Mouse (Mus musculus) myocyte (in vitro differentiated cells): ENCODE results near the gene Ankdd1a.

Source experiments
- MAX ChIP-seq: IDR thresholded peaks from one replicate; pipeline ENCODE4 v1.6.1; 2011; ENCODE audit warnings: low read depth, mild to moderate bottlenecking, control low read depth
- POLR2A ChIP-seq: IDR thresholded peaks from one replicate; pipeline ENCODE4 v1.6.1; 2011; ENCODE audit warnings: low read depth, mild to moderate bottlenecking, control low read depth, moderate library complexity; ENCODE audit not compliant: insufficient read length

- TF ChIP-seq MAX (no peak), POLR2A (no peak)
Observed at GRCm38 (mm10) chr9:65552141-65552540, 32.1 kb upstream of the Ankdd1a start.
